Mouse (Mus musculus) liver, embryonic 11.5 days (tissue): ENCODE results near the gene Borcs7. TPM values are rescaled to one million over a fixed set of nuclear protein-coding genes. Genes with fewer than 3 reads are reported as not detected.
A peak's percentile ranks its signal among the peaks of the same experiment; 100 is the strongest.

Experiments used
- ATAC-seq: fragments of 200-750 bp; cut with Nextera tagmentation; replicated peaks from 2 replicates; pipeline ENCODE4 v1.8.0; 2017; ENCODE audit warnings: moderate number of reproducible peaks, mild to moderate bottlenecking, moderate TSS enrichment, moderate library complexity; ENCODE audit not compliant: low FRiP score
- DNase-seq: peaks from one replicate; pipeline ENCODE4 v3.0.0-alpha.2; 2017; ENCODE audit warnings: low spot score
- H3K27ac ChIP-seq: fragments of 300-500 bp; sonication (generic); 2 replicates; pipeline ENCODE4 v1.5.1; 2014; ENCODE audit warnings: mild to moderate bottlenecking, low read depth, low read length, control low read depth
- H3K27me3 ChIP-seq: fragments of 300-500 bp; sonication (generic); replicated peaks from 2 replicates; pipeline ENCODE4 v1.6.1; 2014; ENCODE audit warnings: low read length, mixed read lengths; ENCODE audit not compliant: control insufficient read depth, insufficient read depth
- H3K36me3 ChIP-seq: fragments of 300-500 bp; sonication (generic); 2 replicates; pipeline ENCODE4 v1.6.1; 2014; ENCODE audit warnings: mild to moderate bottlenecking, low read length, moderate library complexity, mixed read lengths; ENCODE audit not compliant: control insufficient read depth, insufficient read depth
- H3K4me1 ChIP-seq: fragments of 300-500 bp; sonication (generic); replicated peaks from 2 replicates; pipeline ENCODE4 v1.6.1; 2014; ENCODE audit warnings: low read length, mixed read lengths; ENCODE audit not compliant: control insufficient read depth, insufficient read depth
- H3K4me2 ChIP-seq: fragments of 300-500 bp; sonication (generic); 2 replicates; pipeline ENCODE4 v1.6.1; 2014; ENCODE audit warnings: mild to moderate bottlenecking, control low read depth, moderate library complexity
- H3K4me3 ChIP-seq: fragments of 300-500 bp; sonication (generic); 2 replicates; pipeline ENCODE4 v1.5.1; 2014; ENCODE audit warnings: low read depth, low read length, control low read depth
- H3K9ac ChIP-seq: fragments of 300-500 bp; sonication (generic); 2 replicates; pipeline ENCODE4 v1.6.1; 2014; ENCODE audit warnings: low read depth, low read length, control low read depth
- H3K9me3 ChIP-seq: fragments of 300-500 bp; sonication (generic); 2 replicates; pipeline ENCODE4 v1.6.1; 2016; ENCODE audit warnings: low read length, inconsistent platforms, mixed read lengths; ENCODE audit not compliant: control insufficient read depth
- WGBS: fragments of 180-500 bp; shearing (Covaris S2); extraction: QIAGEN DNeasy Blood & Tissue Kit; methylation state at CpG from one replicate; pipeline ENCODE4 v1.1.7; 2014; 5-methylcytosine and 5-hydroxymethylcytosine counted together
- polyA plus RNA-seq: library from polyadenylated mRNA; unstranded; fragments of >200 nt; fragmentation: Nextera tagmentation; extraction: Ambion mirVana; gene quantifications from 2 replicates; pipeline ENCODE4 v1.2.1, GENCODE M21; 2014

The Borcs7 gene
- polyA plus RNA-seq, 1 experiment from 2014 or later: 13.8 TPM

DNA sequence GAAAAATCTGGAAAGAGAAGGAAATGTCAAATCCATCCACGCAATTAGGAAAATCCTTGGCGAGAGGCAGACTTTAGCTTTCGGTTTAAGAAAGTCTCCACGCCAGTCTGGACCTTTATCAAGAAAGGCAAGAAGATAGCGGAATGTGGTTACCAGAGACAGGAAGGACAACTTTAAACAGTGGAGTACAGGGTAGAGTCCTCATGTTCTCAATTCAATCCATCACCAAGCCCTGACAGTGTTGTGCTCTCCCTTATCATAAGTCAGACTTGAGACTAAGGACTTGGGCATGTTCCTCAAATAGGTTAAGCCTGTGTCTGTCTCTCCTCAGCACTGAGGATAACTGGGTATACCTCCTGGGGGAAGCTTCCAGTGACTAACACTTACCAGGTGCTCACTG is 19.9 kb upstream of the Borcs7 start:
- Histone ChIP-seq H3K4me2 (peak overlapping the region; percentile 2), H3K27ac (no peak overlapping the region), H3K9me3 (no peaks in the 10 kb centered on the region), H3K27me3 (no peaks in the 10 kb centered on the region; the same call in 1 of the 2 replicates), H3K36me3 (no peaks in the 10 kb centered on the region), H3K9ac (no peak overlapping the region), H3K4me1 (peaks cover 20% of the 10 kb centered on the region), H3K4me3 (no peak overlapping the region)
- ATAC-seq: no peak
- DNase-seq: no peak
- 31% methylated on average over 5 of the region's 5 CpGs for WGBS

DNA sequence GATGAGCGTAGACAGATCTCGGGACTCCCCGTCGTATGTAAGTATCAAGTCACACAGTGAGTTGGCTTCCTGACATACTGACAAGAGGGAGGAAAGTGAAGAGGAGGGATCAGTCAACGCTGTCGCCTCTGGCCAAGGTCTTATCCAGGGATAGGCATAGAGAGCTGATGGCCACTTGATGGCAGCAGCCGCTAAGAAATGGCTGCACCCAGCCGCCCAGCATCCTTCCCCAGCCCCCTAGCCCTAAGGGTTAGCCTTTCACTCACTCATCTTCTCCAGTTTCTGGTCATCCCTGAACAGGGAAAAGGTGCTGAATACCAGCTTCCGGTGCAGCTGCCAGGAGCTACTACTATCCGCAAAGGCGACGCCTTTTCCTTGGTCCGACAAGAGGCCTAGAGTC is 19.0 kb upstream of the Borcs7 start:
- Histone ChIP-seq H3K27ac (no peak overlapping the region), H3K4me2 (no peak overlapping the region), H3K9me3 (no peaks in the 10 kb centered on the region), H3K9ac (no peak overlapping the region), H3K36me3 (no peaks in the 10 kb centered on the region), H3K4me1 (peaks cover 20% of the 10 kb centered on the region), H3K4me3 (no peak overlapping the region), H3K27me3 (no peaks in the 10 kb centered on the region; the same call in 1 of the 2 replicates)
- ATAC-seq (no peak; the same call in 1 of the 2 replicates), DNase-seq (peak; percentile 53)
- WGBS: 24% methylated on average over 13 of the region's 13 CpGs

DNA sequence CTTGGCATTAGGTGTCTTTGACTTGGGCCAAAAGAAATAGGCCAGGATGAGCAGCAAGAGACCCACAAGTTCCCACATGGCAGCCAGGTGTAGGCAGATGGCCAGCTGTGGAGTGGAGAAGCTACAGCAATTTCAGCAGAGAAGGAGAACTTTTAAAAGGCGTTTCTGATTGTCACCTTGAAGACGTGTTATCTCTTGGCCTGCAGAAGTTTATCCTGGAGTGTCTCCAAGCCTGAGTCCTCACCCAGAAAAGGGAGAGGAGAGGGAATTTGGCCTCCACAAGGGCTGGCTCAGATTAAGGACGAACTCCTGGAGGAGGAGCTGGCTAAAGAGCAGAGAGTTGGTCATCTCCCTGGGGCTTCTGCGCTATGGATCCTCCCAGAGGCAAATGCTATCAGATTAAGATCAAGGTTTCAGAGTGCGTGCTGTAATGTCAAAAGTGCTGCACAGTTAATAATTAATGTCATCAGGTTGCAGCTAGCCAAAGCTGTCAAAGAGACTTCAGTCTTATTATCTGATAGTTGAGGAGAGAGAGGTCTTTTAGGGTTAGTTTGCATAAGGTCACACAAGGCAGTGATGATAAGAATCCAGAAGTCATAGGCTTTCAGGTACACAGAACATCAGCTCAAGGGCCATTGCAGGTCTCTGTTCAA is 16.8 kb upstream of the Borcs7 start, which contains the start of gene Cyp17a1:
Gene Cyp17a1 (minus strand): TSS at position 407 of the 653 bp plus-strand sequence.
- no peaks in the 10 kb centered on the region for H3K9me3 ChIP-seq
- 51% methylated on average over 5 of the region's 5 CpGs for WGBS
- DNase-seq (no peak), ATAC-seq (no peak)
- H3K4me3 ChIP-seq: no peak within 1 kb of the TSS
- peaks cover 20% of the 10 kb centered on the region for H3K4me1 ChIP-seq
- H3K9ac ChIP-seq: no peak within 1 kb of the TSS
- H3K27me3 ChIP-seq: no peaks in the 10 kb centered on the region; the same call in 1 of the 2 replicates
- no peak within 1 kb of the TSS for H3K27ac ChIP-seq
- H3K36me3 ChIP-seq: no peaks in the 10 kb centered on the region
- no peak within 1 kb of the TSS for H3K4me2 ChIP-seq

DNA sequence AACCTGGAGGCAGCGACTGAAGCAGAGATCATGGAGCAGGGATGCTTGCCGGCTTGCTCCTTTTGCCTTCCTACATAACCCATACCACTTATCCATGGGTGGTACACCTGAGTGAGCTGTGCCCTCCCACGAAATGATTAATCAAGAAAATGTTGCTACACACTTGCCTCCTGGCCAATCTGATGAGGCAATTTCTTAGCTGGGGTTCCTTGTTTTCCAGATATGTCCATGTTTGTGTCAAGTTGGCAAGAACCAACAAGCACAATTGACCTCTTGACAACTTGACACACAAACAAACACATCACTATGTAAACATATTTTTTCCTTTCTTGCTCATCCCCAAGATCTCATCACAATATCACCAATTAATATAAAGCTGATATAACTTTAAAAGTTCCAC is 14.1 kb upstream of the Borcs7 start:
- Histone ChIP-seq H3K36me3 (no peaks in the 10 kb centered on the region), H3K9ac (no peak overlapping the region), H3K27ac (no peak overlapping the region), H3K4me1 (peaks cover 10% of the 10 kb centered on the region; the same call in 1 of the 2 replicates), H3K27me3 (no peaks in the 10 kb centered on the region; the same call in 1 of the 2 replicates), H3K9me3 (no peaks in the 10 kb centered on the region), H3K4me3 (no peak overlapping the region), H3K4me2 (no peak overlapping the region)
- no peak for ATAC-seq
- DNase-seq: no peak
- 86% methylated on average over 3 of the region's 3 CpGs for WGBS

DNA sequence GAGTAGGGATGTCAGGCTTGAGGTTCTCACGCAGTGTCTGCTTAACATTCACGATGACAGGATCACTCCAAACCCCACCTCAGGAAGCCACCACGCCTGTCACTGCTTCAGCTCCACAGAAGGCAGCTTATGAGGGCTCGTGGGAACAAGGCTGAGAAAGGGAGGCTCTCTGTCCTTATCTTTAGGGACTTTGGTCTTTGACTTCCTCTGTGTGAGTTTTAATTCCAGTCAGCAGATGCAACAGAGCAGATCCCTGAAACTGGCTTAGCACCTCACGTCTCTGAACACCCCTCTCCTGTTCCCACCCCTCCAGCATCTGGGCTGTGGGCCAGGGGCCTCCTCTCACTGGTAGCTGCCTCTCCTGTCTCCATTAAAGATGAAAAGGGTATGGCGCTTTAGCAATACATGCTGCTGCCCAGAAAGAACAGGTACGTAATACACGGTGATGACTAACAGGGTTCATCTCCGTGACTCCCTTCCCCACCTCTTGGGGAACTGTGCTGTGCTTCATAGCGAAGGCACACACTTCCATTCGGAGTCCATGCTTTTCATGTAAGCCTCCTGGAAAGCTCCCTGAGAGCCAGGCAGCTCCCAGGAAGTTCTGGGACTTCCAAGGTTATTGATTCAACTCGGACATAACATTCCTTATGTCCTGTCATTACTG is 9.9 kb upstream of the Borcs7 start:
- Histone ChIP-seq H3K4me1 (0 out of 2 replicates have a peak, but pooled peaks cover 6% of the 10 kb centered on the region), H3K9ac (no peak overlapping the region), H3K27ac (no peak overlapping the region), H3K36me3 (no peaks in the 10 kb centered on the region), H3K4me2 (no peak overlapping the region), H3K27me3 (no peaks in the 10 kb centered on the region), H3K9me3 (no peaks in the 10 kb centered on the region), H3K4me3 (no peak overlapping the region)
- 48% methylated on average over 12 of the region's 12 CpGs for WGBS
- ATAC-seq: no peak
- no peak for DNase-seq

DNA sequence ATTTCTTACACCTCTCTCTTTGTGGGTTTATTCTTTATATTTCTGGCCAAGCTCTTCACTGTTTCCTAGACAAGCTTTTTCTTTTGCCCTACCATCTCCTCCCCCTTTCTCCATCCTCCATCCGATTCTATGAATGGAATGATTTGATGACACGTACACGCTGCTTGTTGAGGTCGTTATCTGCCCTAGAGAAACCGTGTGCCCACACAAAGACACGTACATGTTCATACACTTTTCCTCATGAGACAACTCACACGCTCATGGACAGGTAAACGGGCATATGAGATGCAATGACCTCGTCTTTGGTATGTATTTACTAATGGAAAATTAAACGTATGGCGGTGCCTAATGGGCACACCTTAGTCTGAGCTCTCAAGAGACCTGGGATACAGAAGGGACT is 681 bp downstream of the Borcs7 start:
- Histone ChIP-seq H3K9ac (peak overlapping the region; percentile 77), H3K27me3 (no peaks in the 10 kb centered on the region), H3K4me3 (peak overlapping the region; percentile 70), H3K36me3 (no peaks in the 10 kb centered on the region), H3K4me1 (peaks cover 7% of the 10 kb centered on the region; the same call in 1 of the 2 replicates), H3K4me2 (peak overlapping the region; percentile 76), H3K27ac (peak overlapping the region; percentile 32; the same call in 1 of the 2 replicates), H3K9me3 (no peaks in the 10 kb centered on the region)
- WGBS: 69% methylated on average over 11 of the region's 11 CpGs
- DNase-seq (no peak), ATAC-seq (no peak)

DNA sequence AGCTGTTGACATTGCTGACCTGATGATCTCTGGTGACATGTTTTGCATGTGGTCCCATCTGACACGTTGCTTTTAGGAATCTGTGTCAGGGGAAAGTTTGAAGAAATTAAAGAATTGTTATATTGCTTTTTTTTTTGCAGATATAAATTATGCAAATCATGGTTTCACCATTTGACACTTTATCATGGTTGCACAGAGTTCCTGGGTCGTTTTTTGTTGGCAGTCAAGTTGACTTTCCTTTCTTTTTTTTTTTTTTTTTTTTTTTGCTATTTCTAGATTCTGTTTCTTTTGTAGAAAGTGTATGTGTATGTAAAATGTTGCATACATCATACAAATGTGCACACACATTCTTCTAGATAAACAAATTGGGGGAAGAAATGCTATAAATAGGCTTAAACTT is 1.4 kb downstream of the Borcs7 start:
- Histone ChIP-seq H3K9me3 (no peaks in the 10 kb centered on the region), H3K4me1 (peaks cover 7% of the 10 kb centered on the region; the same call in 1 of the 2 replicates), H3K9ac (no peak overlapping the region), H3K27ac (no peak overlapping the region), H3K27me3 (no peaks in the 10 kb centered on the region), H3K36me3 (no peaks in the 10 kb centered on the region), H3K4me2 (no peak overlapping the region; the same call in 1 of the 2 replicates), H3K4me3 (no peak overlapping the region)
- ATAC-seq: no peak
- DNase-seq: no peak
- WGBS: 69% methylated on average over 2 of the region's 2 CpGs

DNA sequence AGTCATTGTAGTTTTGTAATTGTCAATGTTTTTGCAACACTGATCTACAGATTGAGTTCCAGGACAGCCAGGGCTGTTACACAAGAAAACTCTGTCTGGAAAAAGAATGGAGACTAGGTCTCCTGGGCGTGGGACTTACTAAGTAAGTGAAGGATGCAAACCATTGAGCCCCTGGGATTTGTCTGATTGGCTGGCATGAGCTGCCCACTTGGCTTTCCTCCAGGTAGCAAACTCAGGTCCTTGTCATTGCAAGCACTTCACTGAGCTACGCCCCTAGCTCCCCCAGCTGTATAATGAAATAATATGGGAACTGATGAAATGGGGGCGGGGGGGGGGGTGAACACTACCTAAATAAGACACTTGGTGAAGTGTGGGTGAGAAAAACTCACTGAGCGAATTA is 3.4 kb downstream of the Borcs7 start:
- Histone ChIP-seq H3K27me3 (no peaks in the 10 kb centered on the region), H3K36me3 (no peaks in the 10 kb centered on the region), H3K9ac (no peak overlapping the region), H3K4me3 (no peak overlapping the region), H3K4me1 (peaks cover 7% of the 10 kb centered on the region; the same call in 1 of the 2 replicates), H3K4me2 (no peak overlapping the region), H3K27ac (no peak overlapping the region), H3K9me3 (no peaks in the 10 kb centered on the region)
- DNase-seq (no peak), ATAC-seq (no peak)
- WGBS: 85% methylated on average over 4 of the region's 4 CpGs
